Mouse (Mus musculus): ENCODE results near the gene Tsc1.

DNA sequence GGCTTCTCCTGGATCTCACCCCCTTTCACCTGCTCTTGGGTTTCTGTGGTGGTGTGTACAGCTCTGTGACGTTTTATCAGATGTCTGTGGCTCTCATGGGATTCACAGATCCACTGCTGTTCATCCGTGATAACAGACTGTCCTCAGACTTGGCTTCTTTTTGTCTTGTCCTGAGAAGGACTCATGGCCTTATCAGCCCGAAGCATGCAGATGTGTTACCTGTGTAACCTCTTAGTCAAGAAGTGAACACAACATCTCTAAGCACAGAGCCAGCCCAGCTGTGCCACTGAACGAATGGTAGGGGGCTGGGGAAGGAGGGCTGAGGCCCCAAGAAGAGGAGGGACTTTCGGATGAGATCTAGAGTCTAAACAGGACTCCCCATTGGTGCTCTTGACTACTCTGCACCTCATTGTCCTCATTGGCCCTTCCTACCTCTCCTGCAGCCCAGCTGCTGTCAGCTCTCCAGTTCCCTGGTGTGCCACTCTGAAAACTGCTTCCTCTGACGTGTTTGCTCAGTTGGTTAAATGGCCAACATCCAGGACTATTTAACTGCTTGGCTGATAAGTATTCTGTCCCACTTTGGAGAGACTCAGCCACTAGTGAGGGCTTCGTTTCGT, 60.7 kb downstream of the Tsc1 start:
- TF ChIP-seq CTCF (IDR thresholded peaks at IDR 0.05; ENCODE audit: low read depth) (no peak), EP300 (IDR thresholded peaks at IDR 0.05; ENCODE audit: low read depth) (no peak)

Measured in heart, postnatal 0 days (tissue).